Mouse (Mus musculus): ENCODE data around the gene Oas1f. TPM values are rescaled to one million over a fixed set of nuclear protein-coding genes. Genes with fewer than 3 reads are reported as not detected.
"Not testable (repeated sequence)": the region's sequence is repeated elsewhere in the genome, so short reads cannot be mapped to it uniquely, and the experiment has no call there.

The Oas1f gene
- polyA plus RNA-seq, 1 experiment: not detected

DNA sequence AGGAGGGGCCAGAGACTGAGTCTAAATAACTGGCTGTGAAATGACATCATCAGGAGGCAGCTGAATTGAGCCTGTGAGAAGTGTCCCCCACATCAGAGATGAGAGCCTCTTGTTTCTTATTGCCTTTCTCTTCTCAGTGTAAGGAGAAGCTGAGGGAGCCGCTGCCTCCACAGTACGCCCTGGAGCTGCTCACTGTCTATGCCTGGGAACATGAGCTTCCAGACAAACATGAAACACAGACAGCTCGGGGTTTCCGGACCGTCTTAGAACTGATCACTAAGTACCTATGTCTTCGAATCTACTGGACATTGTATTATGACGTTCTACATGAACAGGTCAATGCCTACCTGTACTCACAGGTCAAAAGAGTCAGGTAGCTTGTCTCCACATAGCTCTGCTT is 23.6 kb downstream of the Oas1f start:
- no peak for DNase-seq (ENCODE audit: low read depth)

DNA sequence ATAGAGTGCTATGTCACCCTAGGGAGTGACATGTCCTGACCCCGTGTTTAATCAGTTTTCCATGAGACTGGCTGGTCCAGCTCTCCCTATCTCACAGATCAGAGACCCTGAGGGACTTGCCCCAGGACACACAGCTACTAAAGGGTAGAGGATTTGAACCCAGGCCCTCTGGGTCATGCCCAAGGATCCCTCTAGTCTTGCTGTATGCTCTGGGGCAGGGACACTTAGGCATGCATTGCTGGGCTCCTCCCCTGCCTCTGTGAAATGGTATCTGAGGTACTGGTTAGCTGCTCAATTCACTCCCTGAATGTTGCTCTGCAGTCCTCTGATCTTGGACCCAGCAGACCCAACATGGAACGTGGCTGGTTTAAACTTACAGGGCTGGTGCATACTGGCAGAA is 24.3 kb downstream of the Oas1f start:
- no peak for DNase-seq (ENCODE audit: low read depth)

DNA sequence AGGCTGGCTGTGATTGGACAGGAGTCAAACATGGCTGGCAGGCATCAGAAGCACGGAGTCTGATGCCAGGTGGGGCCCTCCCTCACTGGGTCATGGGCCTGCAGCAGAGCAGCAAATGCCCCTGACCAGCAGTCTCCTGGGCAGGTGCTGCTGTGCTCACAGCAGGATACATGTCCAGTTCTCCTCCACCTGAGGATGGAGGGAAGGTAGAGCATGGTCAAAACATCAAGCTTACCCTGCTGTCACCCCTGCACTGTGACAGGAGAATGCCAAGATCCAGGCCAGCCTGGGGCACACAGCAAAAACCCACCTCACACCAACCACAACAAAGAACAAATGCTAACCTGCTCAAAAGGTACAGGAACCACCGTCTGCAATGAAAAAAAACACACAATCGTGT is 29.7 kb downstream of the Oas1f start:
- DNase-seq (ENCODE audit: low read depth): not testable (repeated sequence)

DNA sequence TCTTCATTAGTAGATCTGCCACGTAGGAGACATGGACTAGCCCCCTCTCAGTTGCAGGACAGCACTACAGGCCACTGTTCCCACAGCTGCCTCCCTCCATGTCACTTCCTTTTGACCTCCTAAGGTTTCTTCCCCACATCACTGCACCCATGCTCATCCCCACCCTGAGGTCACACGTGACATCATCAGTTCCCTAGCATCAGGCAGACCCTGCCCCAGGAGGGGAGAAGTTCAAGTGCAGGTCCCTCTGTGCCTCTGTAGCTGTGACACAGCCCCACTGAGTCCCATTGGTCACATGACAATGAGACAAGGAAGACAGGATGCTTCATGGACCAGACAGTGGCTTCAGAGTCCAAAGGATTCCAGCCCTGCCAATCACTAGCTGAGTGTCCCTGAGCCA is 30.2 kb downstream of the Oas1f start:
- DNase-seq (ENCODE audit: low read depth): not testable (repeated sequence)

DNA sequence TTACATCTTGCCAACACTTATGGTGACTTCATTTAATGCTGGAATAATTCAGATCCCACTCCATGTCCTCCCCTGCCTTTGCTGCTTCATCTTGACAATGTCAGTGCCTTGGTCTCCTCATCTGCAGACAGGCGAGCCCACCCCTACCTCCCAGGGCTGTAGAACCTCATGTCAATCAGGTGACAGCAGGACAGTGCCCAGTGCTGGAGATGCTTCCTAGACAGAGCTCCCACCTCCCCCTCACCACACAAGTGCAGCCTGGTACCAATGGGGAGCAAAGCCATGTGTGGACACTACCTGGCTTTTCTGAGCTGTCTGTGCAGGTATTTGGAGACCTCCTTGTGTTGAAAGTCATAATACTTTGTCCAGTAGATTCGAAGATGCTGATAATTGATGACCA is 31.6 kb downstream of the Oas1f start:
- not testable (repeated sequence) for DNase-seq (ENCODE audit: low read depth)

DNA sequence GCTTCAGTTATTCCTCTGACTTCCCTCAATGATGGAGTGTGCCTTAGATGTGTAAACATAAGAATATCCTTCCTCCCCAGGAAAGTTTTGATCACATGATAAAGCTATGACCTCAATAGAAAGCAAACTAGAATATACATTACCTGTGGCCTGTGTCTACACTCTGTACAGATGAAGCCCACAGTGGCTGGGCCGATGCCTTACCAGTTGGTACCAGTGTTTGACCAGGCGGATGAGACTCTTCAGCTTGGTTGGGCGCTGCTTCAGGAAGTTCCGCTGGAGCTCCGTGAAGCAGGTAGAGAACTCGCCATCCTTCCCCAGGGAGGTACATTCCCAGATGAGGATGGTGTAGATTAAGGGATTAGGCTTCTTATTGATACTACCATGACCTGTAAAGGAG is 34.5 kb downstream of the Oas1f start:
- DNase-seq (ENCODE audit: low read depth): not testable (repeated sequence)

DNA sequence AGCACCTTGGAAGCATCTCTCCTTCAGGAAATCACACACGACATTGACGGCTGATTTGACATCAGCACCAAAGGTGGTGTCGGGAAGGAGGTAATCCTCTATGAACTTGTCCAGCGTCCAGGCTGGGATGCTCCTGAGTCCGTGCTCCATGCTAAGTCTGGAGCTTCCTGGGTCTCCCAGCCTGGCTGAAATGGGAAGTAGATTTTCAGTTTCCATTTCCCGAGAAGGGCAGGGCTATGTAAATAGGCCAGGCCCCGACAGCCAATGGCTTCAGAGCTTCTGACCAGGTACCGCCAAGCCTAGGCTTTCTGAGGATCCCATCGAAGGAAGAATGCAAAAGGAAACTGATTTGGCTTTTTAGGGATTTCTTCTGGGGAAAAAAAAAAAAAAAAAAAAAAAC is 40.2 kb downstream of the Oas1f start, which contains the start of gene Oas1g:
Gene Oas1g (minus strand): TSS at position 201 of the 400 bp plus-strand sequence.
- DNase-seq (ENCODE audit: low read depth): not testable (repeated sequence)

DNA sequence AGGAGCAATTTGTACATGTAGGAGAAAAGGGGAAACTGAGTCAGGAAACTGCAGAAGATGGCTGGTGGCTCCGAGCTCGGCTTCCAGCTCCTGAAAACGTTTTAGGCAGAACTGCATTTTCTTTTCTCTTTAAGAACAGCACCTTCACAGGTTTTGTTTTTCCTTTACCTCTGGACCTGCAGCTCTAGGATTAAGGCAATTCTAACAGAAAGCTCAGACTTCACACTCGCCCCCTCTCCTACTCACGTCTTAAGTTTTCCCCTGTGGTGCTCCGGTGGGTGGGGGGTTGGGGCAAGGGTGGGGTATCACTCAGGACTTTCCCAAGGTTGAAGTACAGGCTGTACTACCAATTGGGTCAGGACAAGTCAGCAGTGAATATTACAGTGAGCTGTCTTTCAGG is 40.7 kb downstream of the Oas1f start:
- no peak for DNase-seq (ENCODE audit: low read depth)

DNA sequence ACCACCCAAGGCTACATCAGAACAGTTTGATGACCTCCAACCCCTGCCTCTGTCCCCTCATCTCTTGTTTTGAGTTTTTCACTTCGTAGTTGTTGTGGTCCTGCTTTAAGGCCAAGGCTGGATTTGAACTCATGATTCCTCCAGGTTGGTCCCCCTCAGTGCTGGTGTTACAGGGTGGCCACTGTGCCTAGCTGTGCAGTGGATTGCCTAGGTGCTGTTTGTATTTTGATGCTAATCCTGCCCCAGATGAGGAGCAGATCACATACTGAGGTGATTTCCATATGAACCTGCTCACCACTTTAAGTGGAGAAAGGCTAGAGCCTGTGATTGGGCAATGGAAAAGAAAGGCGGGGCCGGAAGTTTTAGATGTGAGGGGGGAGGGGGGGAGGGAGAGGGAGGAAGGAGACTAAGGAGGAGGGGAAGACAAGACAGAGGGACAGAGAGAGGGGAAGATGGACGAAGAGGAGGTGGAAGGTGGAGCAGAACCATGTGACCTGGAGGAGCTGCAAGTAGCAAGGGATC is 41.2 kb downstream of the Oas1f start:
- not testable (repeated sequence) for DNase-seq (ENCODE audit: low read depth)

DNA sequence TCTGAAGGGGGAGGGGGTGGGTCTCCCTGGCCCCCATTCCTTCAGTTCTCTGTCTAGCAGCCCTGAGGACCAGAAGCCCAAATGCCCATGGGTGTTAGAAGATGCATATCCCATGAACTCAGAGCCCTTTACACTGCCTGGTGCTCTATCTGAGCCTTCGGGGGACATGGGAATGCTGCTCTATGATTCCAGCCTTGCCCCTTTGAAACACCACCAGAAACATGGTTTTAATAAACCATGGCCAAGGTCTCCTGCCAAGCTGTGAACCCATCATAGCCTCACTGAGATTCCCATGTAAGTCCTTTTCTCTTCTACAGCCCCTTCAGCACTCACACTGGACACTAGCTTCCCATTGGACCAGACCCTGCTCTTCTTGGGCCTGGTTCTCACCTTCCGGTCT is 42.9 kb downstream of the Oas1f start:
- no peak for DNase-seq (ENCODE audit: low read depth)

DNA sequence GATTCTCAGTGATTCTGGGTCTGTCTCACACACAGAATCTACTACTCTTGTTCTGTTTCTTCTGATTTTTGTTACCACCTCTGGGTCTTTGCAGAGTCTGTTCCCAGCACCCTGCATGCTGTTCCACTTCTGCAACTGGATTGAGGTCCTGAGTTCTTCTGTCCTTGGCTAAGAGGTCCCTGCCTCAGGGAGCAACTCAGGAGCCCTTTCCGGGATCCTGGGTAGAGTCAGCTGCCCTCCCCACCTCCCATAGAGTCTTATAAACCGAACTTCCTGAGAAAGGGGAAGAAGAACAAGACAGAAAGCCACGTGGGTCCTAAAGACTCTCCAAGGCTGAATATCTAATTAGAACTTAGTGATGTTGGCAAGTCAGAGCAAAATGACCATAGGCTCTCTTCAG is 43.8 kb downstream of the Oas1f start:
- no peak for DNase-seq (ENCODE audit: low read depth)

DNA sequence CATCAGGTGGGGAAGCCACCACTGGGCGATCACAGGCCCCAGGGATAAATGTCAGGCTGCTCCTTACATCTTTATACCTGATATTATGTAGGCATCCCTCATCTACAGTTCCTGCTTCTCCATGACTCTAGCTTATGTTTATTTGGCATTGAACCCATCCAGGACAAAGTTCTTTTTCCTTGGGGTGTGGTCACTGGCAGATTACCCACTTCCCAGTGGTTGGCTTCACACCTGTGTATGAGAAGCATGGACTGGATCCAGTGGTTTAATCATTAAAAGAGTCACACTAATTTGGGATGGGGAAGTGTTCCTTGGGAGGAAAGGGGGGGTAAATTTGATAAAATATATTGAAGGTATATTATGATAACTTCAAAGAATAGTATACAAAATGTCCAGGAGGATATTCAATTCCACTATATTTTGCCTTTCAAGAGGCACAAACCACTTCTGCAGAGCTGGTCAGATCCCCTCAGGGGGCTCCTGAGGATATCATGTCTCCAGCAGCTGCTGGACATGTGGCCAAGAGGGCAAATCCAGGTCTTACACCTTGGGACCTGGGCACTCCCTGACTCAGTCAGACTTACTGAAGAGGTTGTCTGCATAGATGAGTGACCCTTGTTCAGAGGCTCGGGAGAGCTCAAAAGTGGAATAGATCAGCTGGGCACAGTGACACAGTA is 44.5 kb downstream of the Oas1f start:
- DNase-seq (ENCODE audit: low read depth): not testable (repeated sequence)

DNA sequence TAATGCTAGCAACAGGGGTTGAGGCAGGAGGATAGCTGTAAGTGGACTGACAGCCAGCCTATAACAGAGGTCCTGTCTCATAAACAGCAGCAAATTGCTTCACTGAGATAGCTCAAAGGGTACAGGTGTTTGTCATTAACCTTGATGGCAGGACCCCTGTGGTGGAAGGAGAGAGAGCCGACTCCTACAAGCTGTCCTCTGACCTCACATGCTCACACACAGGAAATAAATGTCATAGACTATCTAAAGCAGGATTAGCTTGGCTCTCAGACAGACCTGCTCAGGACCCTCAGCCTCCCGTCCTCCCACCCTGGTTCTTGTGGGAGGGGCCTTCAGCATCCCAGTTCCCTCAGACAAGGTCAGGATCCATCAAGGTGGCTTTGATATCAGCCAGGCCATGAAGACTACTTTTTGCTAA is 45.1 kb downstream of the Oas1f start:
- no peak for DNase-seq (ENCODE audit: low read depth)

DNA sequence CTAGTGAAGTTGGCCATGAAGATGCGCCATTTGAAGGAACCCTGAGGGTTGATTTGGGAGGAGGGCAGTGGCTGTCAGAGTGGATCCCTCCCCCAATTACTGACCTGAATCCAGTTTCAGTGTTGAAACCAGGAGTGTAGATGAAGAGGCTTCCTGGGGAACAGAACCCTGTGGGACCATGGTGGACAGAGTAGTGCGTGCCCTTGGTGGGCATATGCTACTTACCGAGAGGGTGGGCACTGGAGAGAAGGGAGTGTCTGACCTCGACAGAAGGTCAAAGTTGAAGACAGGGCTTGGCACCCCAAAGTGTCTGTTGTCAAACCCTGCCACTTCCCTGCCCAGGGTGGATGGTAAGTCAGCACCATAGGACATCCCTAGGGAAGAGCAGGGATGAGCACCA is 46.7 kb downstream of the Oas1f start:
- not testable (repeated sequence) for DNase-seq (ENCODE audit: low read depth)

DNA sequence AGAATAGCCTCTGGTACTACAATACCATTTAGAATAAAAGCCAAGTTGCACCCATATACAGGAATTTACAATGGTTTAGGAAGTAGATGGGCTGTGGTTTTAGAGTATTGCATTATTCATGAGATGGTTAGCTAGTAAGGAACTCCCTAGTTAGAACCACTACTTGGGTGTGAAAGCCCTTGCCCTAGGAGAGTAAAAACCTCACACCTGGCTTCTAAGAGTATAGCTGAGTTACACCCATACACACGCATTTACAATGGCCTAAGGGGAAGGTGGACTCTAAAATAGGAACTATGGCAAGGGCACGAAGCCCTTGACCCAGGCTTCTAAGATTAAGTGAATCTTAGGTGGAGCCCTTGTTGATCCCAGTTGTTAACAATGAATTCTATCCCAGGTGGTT is 47.5 kb downstream of the Oas1f start:
- not testable (repeated sequence) for DNase-seq (ENCODE audit: low read depth)

DNA sequence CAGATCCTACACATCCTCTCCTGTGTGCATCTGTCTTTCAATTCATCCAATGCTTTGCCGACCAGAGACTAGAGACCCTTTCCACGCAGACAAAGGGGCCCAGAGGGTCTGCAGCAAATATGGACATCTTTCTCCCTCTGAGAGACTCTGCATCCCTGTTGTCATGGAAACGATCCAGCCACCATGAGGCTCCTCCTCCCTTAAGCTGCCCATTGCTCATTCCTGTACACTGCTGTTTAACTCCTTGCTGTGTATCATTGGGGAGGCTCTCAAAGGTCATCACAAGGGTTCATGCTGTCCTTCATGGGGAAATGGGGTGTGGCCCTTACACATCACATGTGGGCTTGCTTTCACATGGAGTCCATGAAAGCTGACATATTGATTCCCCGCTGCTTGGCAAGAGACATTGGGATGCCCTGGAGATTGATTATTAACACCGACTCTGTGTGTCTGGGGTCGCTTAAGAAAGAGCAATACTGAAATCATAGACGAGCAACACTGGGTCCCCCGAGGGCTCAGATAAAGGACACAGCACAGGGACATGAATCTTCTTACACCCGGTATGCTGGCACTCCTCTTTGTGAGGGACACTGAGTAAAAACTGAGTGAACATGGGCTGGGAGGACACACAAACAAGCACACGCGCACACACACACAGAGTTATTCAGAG is 48.2 kb downstream of the Oas1f start:
- DNase-seq (ENCODE audit: low read depth): no peak

DNA sequence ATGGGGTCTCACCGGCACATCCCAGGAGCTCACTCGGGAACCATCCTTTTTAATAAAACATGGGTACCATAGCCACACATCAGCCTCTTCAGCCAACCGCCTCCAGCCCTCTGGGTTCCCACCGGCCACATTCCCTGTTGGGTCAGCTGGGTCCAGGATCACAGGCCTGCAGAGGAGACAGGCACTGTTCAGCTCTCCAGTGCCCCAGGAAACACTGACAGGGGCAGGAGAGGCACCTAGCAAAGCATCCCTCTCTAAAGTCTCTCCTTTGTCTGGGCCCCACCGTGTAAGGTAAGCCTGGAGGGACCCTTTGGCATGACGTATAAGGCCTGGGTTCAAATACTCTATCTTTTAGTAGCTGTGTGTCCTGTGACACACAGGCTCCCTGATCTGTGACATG is 51.1 kb downstream of the Oas1f start:
- no peak for DNase-seq (ENCODE audit: low read depth)

DNA sequence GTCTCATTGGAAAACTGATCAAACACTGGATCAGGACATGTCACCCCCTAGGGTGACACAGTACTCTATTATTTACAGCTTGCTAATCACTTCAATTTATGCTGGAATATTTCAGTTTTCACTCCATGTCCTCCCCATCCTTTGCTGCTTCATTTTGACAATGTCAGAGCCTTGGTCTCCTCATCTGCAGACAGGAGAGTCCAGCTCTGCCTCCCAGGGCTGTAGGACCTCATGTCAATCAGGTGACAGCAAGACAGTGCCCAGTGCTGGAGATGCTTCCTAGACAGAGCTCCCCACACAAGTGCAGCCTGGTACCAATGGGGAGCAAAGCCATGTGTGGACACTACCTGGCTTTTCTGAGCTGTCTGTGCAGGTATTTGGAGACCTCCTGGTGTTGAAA is 51.6 kb downstream of the Oas1f start:
- DNase-seq (ENCODE audit: low read depth): no peak

DNA sequence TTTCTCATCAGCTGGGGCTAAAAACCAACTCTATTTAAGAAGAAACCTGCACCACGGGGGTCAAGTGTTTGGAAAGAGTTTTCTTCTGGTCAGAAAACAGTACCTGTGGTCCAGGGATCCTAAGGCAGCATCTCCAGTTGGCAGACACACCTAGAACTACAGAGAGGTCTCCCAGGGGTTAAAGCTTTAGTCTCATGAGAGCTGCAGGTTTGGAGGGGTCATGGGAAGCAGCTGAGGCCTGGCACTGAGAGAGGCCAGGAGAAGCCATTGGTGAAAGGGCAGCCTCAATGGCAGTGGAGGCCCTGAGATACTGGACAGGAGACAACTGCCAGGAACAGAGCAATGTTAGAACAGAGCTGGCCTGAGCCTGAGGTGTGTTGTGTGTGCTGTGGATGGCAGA is 53.5 kb downstream of the Oas1f start:
- DNase-seq (ENCODE audit: low read depth): no peak

DNA sequence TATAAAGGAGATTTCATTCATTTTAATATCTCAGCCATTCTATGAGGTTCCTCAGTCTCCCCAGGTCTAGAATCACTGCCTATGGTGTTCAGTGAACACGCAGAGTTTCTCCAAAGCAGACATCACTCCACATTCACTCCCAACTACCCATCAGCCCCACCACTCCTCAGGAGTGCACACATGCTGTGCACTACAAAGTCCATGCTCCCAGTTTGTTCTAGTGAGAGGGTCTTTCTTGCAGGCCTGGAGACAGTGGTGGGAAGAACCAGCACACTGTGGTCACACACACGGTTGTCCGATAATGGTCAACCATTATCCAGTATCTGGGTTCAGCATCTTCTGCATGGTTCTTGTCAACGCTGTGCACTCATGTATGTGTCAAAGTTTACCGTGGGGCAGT is 54.9 kb downstream of the Oas1f start:
- DNase-seq (ENCODE audit: low read depth): no peak

DNA sequence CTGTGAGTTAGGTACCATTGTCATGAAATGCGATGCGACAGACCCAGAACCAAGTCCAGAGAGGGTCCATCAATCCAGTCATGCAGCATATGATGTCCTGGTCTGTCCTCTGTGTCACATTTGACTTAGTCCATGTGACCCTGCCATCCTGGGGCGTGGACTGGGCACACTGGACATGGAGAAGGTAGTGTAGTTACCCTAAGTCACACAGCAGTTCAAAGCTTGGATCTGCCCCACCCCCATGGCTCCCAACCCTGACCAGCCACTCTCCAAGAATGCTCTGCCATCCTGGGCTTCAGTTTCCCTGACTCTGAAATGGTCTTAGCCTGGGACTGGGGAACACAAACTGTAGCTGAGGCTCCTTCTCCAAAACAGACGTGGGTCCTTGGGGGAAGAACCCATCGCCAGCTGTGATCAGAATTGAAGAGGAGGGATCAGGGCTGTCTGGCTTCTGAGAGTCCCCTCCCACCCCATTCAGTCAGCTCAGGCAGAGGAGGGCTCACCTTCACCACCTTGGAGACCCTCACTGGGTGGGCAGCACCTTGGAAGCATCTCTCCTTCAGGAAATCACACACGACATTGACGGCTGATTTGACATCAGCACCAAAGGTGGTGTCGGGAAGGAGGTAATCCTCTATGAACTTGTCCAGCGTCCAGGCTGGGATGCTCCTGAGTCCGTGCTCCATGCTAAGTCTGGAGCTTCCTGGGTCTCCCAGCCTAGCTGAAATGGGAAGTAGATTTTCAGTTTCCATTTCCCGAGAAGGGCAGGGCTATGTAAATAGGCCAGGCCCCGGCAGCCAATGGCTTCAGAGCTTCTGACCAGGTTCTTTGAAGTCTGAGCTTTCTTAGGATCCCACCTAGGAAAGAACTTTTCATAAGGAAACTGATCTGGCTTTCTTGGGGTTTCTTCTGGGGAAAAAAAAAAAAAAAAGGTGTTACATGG is 59.9 kb downstream of the Oas1f start, which contains the start of gene Oas1a:
Gene Oas1a (minus strand): TSS at position 731 of the 943 bp plus-strand sequence.
- not testable (repeated sequence) for DNase-seq (ENCODE audit: low read depth)

Data from gonadal fat pad, adult 2 months (tissue).